Mouse (Mus musculus): ENCODE data around the gene Rpp14. TPM values are rescaled to one million over a fixed set of nuclear protein-coding genes. Genes with fewer than 3 reads are reported as not detected.
"Not testable (repeated sequence)": the region's sequence is repeated elsewhere in the genome, so short reads cannot be mapped to it uniquely, and the experiment has no call there.

The Rpp14 gene
- polyA plus RNA-seq, 1 experiment from 2014 or later, result 71.6 TPM

- Histone ChIP-seq H3K4me2 (replicated peaks; ENCODE audit: low read depth, low read length) (no peak overlapping the region), H3K36me3 (ENCODE audit: control insufficient read depth, insufficient read depth, low read length) (0 out of 2 replicates have a peak, but pooled peaks cover under 1% of the 10 kb centered on the region), H3K4me1 (ENCODE audit: control insufficient read depth, insufficient read depth, low read length) (no peaks in the 10 kb centered on the region), H3K27ac (ENCODE audit: low read depth, low read length) (no peak overlapping the region), H3K27me3 (ENCODE audit: control insufficient read depth, insufficient read depth, low read length) (no peaks in the 10 kb centered on the region), H3K9ac (ENCODE audit: low read depth, low read length) (no peak overlapping the region), H3K9me3 (ENCODE audit: control insufficient read depth, low read length) (no peaks in the 10 kb centered on the region), H3K4me3 (ENCODE audit: low read length) (no peak overlapping the region)
- ATAC-seq (ENCODE audit: low FRiP score, low TSS enrichment), result no peak
- WGBS, result 79% methylated on average over 2 of the region's 2 CpGs
These were observed 37.2 kb downstream of the Rpp14 start for GRCm38 (mm10) chr14:8117371-8117770.

DNA sequence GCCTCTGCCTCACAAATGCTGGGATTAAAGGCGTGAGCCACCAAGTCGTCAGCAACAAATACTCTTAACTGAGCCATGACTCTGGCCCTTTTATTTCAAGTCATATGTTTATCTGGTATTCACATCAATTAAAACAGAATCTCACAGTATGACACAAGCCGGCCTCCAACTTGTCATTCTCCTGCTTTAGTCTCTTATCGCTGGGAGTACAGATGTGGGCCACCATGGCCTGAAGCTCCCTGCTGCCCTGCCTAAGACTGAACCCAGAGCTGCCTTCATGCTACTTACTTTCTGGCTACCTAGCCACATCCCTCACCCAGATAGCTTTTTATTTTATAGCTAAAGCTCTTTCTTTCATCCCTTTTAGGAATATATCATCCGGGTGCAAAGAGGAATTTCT is 39.3 kb downstream of the Rpp14 start:
- H3K36me3 ChIP-seq (ENCODE audit: control insufficient read depth, insufficient read depth, low read length), result 0 out of 2 replicates have a peak, but pooled peaks cover 6% of the 10 kb centered on the region
- no peak overlapping the region for H3K9ac ChIP-seq (ENCODE audit: low read depth, low read length)
- H3K27me3 ChIP-seq (ENCODE audit: control insufficient read depth, insufficient read depth, low read length), result no peaks in the 10 kb centered on the region
- H3K27ac ChIP-seq (ENCODE audit: low read depth, low read length), result no peak overlapping the region
- no peaks in the 10 kb centered on the region for H3K4me1 ChIP-seq (ENCODE audit: control insufficient read depth, insufficient read depth, low read length)
- H3K4me2 ChIP-seq (replicated peaks; ENCODE audit: low read depth, low read length), result no peak overlapping the region
- no peaks in the 10 kb centered on the region for H3K9me3 ChIP-seq (ENCODE audit: control insufficient read depth, low read length)
- H3K4me3 ChIP-seq (ENCODE audit: low read length), result no peak overlapping the region
- ATAC-seq (ENCODE audit: low FRiP score, low TSS enrichment), result no peak
- WGBS, result 88% methylated on average over 5 of the region's 5 CpGs

DNA sequence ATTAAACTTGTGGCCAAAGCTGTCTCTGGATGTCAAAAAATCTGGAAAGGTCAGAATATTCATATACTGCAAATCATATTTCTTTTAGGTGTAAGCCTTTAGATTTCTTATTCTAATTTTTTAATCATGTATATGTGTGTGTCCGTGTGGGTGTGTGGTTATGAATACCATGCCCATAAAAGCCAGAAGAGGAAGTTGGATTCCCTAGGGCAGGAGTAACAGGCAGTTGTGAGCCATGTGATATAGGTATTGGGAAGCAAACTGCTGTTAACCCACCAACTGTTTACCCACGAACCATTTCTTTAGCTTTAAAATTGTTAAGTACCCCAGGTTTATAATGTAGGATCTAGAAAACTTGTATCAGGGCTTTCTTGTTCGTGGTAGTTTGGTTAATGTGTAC is 39.7 kb downstream of the Rpp14 start:
- Histone ChIP-seq H3K27me3 (ENCODE audit: control insufficient read depth, insufficient read depth, low read length) (no peaks in the 10 kb centered on the region), H3K4me1 (ENCODE audit: control insufficient read depth, insufficient read depth, low read length) (no peaks in the 10 kb centered on the region), H3K4me2 (replicated peaks; ENCODE audit: low read depth, low read length) (no peak overlapping the region), H3K4me3 (ENCODE audit: low read length) (no peak overlapping the region), H3K27ac (ENCODE audit: low read depth, low read length) (no peak overlapping the region), H3K9ac (ENCODE audit: low read depth, low read length) (no peak overlapping the region), H3K9me3 (ENCODE audit: control insufficient read depth, low read length) (no peaks in the 10 kb centered on the region), H3K36me3 (ENCODE audit: control insufficient read depth, insufficient read depth, low read length) (0 out of 2 replicates have a peak, but pooled peaks cover 6% of the 10 kb centered on the region)
- no peak for ATAC-seq (ENCODE audit: low FRiP score, low TSS enrichment)
- WGBS, result 87% methylated on average over 3 of the region's 3 CpGs

DNA sequence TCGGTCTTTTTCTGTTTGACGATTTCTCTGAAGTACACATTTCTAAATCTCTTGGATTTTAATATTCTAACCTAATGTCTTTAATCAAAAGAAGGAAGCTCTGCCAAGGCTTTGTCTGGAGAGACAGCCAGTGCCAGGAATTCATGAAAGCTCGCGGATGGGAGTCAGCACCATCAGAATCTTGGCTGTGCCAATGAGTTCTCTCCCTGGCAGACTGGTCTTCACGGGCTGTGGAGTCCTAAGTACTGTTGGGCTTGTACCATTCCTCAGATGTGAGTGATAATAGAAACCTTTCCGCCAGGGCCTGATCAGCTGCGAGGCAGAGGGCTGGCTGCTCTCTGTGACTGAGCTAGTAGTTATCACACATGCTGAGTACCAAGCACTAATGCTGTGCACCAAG is 43.0 kb downstream of the Rpp14 start:
- Histone ChIP-seq H3K4me2 (replicated peaks; ENCODE audit: low read depth, low read length) (no peak overlapping the region), H3K9ac (ENCODE audit: low read depth, low read length) (no peak overlapping the region), H3K4me3 (ENCODE audit: low read length) (no peak overlapping the region), H3K9me3 (ENCODE audit: control insufficient read depth, low read length) (no peaks in the 10 kb centered on the region), H3K27ac (ENCODE audit: low read depth, low read length) (no peak overlapping the region), H3K27me3 (ENCODE audit: control insufficient read depth, insufficient read depth, low read length) (no peaks in the 10 kb centered on the region), H3K36me3 (ENCODE audit: control insufficient read depth, insufficient read depth, low read length) (0 out of 2 replicates have a peak, but pooled peaks cover 6% of the 10 kb centered on the region), H3K4me1 (ENCODE audit: control insufficient read depth, insufficient read depth, low read length) (no peaks in the 10 kb centered on the region)
- ATAC-seq (ENCODE audit: low FRiP score, low TSS enrichment), result no peak
- 92% methylated on average over 7 of the region's 7 CpGs for WGBS

DNA sequence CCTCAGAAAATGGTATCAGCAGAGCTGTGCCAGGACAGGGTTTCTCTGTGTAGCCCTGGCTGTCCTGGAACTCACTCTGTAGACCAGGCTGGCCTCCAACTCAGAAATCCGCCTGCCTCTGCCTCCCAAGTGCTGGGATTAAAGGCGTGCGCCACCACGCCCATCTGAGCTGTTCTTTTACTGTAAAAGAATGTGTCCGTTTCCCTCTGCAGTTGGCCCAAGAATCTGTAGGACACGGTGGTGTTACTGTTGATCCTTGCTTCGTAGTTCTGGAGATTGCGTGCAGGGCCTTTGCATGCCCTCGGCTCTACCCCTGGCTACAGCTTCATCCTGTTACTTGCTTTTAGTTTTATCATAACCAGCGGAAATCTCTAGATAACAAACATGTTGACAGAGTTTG is 43.4 kb downstream of the Rpp14 start:
- H3K4me3 ChIP-seq (ENCODE audit: low read length); H3K27me3 ChIP-seq (ENCODE audit: control insufficient read depth, insufficient read depth, low read length); H3K9ac ChIP-seq (ENCODE audit: low read depth, low read length); H3K36me3 ChIP-seq (ENCODE audit: control insufficient read depth, insufficient read depth, low read length); H3K27ac ChIP-seq (ENCODE audit: low read depth, low read length); ATAC-seq (ENCODE audit: low FRiP score, low TSS enrichment); H3K9me3 ChIP-seq (ENCODE audit: control insufficient read depth, low read length); H3K4me2 ChIP-seq (replicated peaks; ENCODE audit: low read depth, low read length); H3K4me1 ChIP-seq (ENCODE audit: control insufficient read depth, insufficient read depth, low read length): not testable (repeated sequence)
- 92% methylated on average over 10 of the region's 10 CpGs for WGBS

DNA sequence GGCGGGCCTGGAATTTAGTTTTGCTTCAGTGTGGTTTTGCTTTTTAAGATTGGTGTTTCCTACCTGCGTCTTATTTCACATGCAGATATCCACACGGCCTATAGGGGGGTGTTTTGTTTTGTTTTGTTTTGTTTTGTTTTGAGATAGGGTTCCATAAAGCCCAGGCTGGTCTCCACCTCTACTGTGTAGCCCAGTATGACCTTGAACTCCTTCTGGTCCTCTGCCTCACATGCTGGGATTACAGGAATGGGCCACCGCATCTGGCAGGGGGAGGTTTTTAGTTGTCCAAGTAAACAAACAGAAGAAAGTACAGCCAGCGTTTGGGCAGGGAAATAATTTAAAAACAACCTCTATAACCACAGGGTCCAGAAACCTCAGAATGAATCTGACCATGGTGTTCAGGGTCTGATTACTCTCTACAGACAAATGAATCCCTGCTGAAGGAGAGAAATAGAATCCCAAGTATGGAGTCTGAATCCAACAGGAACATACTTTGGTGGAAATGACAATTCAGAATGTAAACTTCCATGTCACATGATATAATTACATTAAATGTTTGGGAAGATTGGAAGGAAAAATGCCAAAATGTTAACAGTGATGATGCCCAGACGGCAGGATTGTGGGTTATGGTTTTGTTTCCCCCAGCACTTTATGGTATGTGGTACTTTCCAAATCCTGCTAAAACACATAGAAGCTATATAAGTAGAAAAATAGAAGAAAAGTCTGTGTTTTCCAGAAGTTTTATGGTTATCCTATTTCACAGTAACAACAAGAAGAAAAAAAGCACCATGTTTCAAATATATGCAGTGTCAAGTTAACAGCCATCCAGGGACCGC is 44.1 kb downstream of the Rpp14 start:
- Histone ChIP-seq H3K27me3 (ENCODE audit: control insufficient read depth, insufficient read depth, low read length) (no peaks in the 10 kb centered on the region), H3K9ac (ENCODE audit: low read depth, low read length) (no peak overlapping the region), H3K27ac (ENCODE audit: low read depth, low read length) (no peak overlapping the region), H3K36me3 (ENCODE audit: control insufficient read depth, insufficient read depth, low read length) (0 out of 2 replicates have a peak, but pooled peaks cover 6% of the 10 kb centered on the region), H3K4me1 (ENCODE audit: control insufficient read depth, insufficient read depth, low read length) (no peaks in the 10 kb centered on the region), H3K4me2 (replicated peaks; ENCODE audit: low read depth, low read length) (no peak overlapping the region), H3K9me3 (ENCODE audit: control insufficient read depth, low read length) (no peaks in the 10 kb centered on the region), H3K4me3 (ENCODE audit: low read length) (no peak overlapping the region)
- 79% methylated on average over 7 of the region's 7 CpGs for WGBS
- no peak for ATAC-seq (ENCODE audit: low FRiP score, low TSS enrichment)

GRCm38 (mm10) chr14:8127971-8128370 is 47.8 kb downstream of the Rpp14 start:
- H3K27ac ChIP-seq (ENCODE audit: low read depth, low read length), result no peak overlapping the region
- 0 out of 2 replicates have a peak, but pooled peaks cover 3% of the 10 kb centered on the region for H3K36me3 ChIP-seq (ENCODE audit: control insufficient read depth, insufficient read depth, low read length)
- WGBS, result 62% methylated on average over 5 of the region's 5 CpGs
- H3K9ac ChIP-seq (ENCODE audit: low read depth, low read length), result no peak overlapping the region
- no peak overlapping the region for H3K4me3 ChIP-seq (ENCODE audit: low read length)
- no peaks in the 10 kb centered on the region for H3K4me1 ChIP-seq (ENCODE audit: control insufficient read depth, insufficient read depth, low read length)
- no peak for ATAC-seq (ENCODE audit: low FRiP score, low TSS enrichment)
- H3K4me2 ChIP-seq (replicated peaks; ENCODE audit: low read depth, low read length), result no peak overlapping the region
- no peaks in the 10 kb centered on the region for H3K9me3 ChIP-seq (ENCODE audit: control insufficient read depth, low read length)
- H3K27me3 ChIP-seq (ENCODE audit: control insufficient read depth, insufficient read depth, low read length), result no peaks in the 10 kb centered on the region

- no peak overlapping the region for H3K4me3 ChIP-seq (ENCODE audit: low read length)
- 81% methylated on average over 8 of the region's 8 CpGs for WGBS
- H3K27ac ChIP-seq (ENCODE audit: low read depth, low read length), result no peak overlapping the region
- H3K27me3 ChIP-seq (ENCODE audit: control insufficient read depth, insufficient read depth, low read length), result no peaks in the 10 kb centered on the region
- H3K4me2 ChIP-seq (replicated peaks; ENCODE audit: low read depth, low read length), result no peak overlapping the region
- H3K4me1 ChIP-seq (ENCODE audit: control insufficient read depth, insufficient read depth, low read length), result no peaks in the 10 kb centered on the region
- H3K9ac ChIP-seq (ENCODE audit: low read depth, low read length), result no peak overlapping the region
- no peak for ATAC-seq (ENCODE audit: low FRiP score, low TSS enrichment)
- no peaks in the 10 kb centered on the region; the same call in 1 of the 2 replicates for H3K36me3 ChIP-seq (ENCODE audit: control insufficient read depth, insufficient read depth, low read length)
- no peaks in the 10 kb centered on the region for H3K9me3 ChIP-seq (ENCODE audit: control insufficient read depth, low read length)
These were observed 52.6 kb downstream of the Rpp14 start for GRCm38 (mm10) chr14:8132789-8133188.

GRCm38 (mm10) chr14:8134234-8134633 is 54.1 kb downstream of the Rpp14 start:
- no peak for ATAC-seq (ENCODE audit: low FRiP score, low TSS enrichment)
- H3K27ac ChIP-seq (ENCODE audit: low read depth, low read length), result no peak overlapping the region
- no peak overlapping the region for H3K4me3 ChIP-seq (ENCODE audit: low read length)
- H3K9me3 ChIP-seq (ENCODE audit: control insufficient read depth, low read length), result no peaks in the 10 kb centered on the region
- no peak overlapping the region for H3K4me2 ChIP-seq (replicated peaks; ENCODE audit: low read depth, low read length)
- H3K36me3 ChIP-seq (ENCODE audit: control insufficient read depth, insufficient read depth, low read length), result no peaks in the 10 kb centered on the region; the same call in 1 of the 2 replicates
- H3K27me3 ChIP-seq (ENCODE audit: control insufficient read depth, insufficient read depth, low read length), result no peaks in the 10 kb centered on the region
- H3K9ac ChIP-seq (ENCODE audit: low read depth, low read length), result no peak overlapping the region
- WGBS, result 78% methylated on average over 2 of the region's 2 CpGs
- no peaks in the 10 kb centered on the region for H3K4me1 ChIP-seq (ENCODE audit: control insufficient read depth, insufficient read depth, low read length)
